Mouse (Mus musculus): Measurements from ENCODE around the gene Cks2. TPM values are rescaled to one million over a fixed set of nuclear protein-coding genes. Genes with fewer than 3 reads are reported as not detected.

Cks2 gene
- total RNA-seq, 2 experiments from 2014 or later = not detected

DNA sequence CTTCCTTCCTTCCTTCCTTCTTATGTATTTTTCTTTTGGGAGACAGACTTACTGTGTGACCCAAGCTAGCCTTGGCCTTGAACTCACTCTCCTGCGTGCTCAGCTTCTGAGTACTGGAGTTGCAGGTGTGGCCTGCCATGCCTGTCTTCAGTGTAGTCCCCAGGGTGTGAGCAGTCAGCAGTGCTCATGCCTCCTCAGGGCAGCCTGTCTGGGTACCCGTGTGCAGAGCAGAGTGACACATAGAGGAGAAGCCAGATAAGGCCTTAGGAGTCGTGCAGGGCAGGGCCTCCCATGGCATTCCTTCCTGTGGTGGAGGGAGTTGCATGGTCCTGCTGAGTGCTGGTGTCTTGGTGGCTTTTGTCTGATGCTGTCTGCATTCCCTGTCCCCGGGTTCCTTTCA lies 34.3 kb downstream of the Cks2 start:
- no peak for DNase-seq (ENCODE audit: low spot score)

DNA sequence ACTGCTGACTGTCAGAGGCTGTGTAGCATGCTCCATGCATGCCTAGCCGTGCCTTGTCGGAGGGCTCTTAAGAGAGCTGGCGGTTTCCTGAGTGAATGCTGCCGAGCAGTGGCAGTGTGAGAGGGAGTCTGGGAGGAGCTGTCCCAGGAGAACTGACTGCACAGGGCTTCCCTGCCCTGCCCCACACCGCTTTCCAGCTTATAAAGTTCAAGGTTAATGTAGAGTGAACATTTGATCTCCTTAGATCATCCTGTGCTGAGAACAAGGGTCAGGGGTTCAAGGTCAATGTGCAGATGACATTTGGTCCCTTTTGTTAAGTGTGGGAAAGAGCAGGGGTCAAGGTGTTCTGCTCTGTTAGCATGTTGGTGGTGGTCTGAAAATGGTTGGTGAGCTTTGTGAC lies 36.0 kb downstream of the Cks2 start:
- DNase-seq (ENCODE audit: low spot score) = no peak

DNA sequence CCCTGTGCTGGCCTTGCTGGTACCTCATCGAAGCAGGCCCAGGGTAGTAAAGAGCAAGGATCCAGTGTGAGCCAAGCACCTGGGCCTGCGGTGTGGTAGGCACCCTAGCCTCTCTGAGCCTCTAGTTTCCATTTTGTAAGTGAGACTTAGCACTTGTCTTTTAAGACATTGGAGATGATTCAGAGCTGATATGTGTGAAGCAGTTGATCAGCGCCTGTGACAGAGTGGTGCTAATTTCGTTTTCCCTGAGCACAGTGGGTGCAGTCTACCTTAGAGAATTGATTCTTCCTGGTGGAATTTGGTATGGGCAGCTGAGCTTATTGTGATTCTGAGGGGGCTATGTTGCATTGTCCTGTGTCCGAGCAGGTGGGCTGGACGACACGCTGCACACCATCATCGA lies 36.6 kb downstream of the Cks2 start:
- DNase-seq (ENCODE audit: low spot score) = no peak

DNA sequence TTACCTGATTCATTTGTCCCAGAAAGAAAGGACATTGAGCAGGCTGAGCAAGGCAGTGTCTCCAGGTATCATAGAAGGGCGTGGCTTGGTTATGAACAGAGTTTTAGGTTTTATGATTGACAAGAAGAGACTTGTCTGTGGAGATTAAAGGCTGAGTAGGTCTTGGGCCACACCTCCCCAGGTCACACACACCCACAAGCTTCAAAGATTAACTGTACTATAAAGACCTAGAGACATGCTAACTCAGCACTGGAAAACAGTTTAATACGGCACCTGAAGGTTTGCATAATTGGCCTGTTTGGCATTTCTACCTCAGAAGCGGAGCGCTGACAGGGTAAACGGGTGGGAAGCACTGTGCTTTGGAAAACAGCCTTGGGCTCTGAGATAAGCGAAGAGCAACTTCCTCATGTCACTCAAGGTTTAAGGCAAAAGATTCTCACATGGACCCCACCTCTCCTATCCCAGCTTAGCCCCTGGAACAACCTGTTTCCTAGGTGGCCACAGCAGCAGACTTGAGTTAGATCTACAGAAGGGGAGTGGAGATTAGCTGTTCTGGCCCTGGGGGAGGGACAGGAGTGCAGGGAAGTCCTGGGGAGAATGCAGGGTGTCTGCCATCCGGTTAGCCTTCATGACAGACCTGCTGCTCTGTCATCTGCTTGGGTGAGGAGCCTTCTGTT lies 40.4 kb downstream of the Cks2 start:
- DNase-seq (ENCODE audit: low spot score) = no peak

DNA sequence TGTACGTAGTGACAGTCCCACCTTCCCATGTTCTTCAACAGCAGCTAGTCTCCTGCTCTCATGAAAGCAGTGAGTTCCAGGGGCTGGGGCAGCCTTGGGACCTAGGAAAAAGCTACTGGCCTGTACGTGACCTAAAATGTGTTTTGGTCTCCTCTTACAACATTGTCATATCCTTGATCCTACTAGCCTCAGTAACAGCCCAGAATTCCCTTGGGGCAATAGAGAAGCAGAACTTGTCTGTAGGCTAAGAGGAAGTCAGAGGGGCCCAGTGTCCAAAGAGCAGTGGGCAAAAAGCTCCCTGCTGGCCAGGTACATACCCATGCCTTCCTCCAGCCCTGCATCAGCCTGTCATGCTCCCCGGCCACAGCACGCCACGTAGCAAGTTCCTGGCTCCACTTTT lies 41.9 kb downstream of the Cks2 start:
- no peak for DNase-seq (ENCODE audit: low spot score)

DNA sequence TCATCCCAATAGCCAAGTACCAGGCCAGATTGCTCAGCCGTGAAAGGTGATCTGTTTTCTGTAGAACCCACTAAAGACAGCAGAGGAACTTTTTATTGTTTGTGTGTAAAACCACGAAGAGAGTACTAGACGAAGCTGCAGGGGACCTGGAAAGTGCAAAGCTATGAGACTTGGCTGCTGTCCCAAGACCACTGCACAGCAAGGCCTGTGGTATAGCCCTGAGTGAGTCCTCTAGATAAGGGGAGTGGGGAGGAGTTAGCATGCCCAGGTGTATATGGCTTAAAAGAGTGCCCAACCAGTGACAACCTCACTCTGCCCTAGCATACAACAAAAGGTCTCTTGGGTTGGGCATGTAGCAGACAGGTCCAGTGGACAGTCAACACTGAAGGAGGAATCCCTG lies 43.7 kb downstream of the Cks2 start:
- DNase-seq (ENCODE audit: low spot score) = no peak

DNA sequence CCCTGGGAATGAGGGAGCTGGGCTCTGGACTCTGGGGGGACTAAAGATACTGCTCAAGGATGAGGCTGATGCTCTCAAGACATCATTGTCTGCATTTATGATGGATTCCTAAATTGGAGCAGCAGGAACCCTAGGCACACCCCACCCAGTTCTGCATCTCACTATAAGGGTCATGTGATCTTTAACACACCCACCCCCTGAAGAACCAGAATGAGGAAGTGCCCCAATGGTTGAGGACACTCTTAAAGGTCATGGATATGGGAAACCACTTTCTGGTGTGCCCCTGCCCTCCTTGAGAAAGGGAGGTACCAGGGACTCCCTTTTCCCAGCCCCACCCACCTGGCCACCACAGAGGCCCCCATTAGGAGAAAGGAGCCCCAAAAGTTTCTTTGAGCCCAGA lies 51.4 kb downstream of the Cks2 start:
- DNase-seq (ENCODE audit: low spot score) = no peak

DNA sequence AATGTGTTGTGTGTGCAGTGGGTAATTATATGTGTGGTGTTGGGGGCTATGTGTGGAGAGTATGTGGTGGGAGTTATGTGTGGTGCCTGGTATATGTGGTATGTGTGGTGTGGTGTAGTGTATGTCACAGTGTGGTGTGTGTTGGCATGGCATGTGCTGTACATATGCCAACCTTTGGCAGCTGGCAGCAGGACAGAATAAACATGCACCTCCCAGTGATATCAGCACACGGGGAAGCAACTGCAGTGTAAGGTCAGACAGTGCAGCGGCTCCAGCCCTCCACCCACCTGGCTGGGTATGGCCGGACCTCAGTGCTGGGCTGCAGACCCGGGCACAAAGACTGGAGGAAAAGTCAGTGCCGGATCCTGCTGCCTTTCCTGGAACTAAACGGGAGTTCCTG lies 52.4 kb downstream of the Cks2 start:
- DNase-seq (ENCODE audit: low spot score) = no peak

DNA sequence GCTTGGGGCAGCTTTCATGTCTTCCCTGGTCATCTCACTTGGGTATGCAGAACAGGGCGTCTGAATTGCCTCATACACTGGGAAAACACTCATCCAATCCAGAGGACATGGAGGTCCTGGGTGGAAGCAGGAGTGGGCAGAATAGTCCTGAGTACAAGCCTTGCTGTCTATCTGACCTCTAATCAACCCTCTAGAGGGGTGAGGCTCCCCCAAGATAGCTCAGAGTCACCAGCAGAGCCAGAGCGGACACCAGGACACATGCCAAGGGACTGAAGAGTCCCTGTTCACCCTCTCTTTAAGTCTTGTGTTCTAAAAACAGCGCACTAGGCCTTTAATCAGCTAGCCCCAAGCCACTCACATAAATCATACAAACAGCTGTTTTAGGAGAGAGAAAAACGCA lies 52.9 kb downstream of the Cks2 start:
- DNase-seq (ENCODE audit: low spot score) = peak; percentile 6

DNA sequence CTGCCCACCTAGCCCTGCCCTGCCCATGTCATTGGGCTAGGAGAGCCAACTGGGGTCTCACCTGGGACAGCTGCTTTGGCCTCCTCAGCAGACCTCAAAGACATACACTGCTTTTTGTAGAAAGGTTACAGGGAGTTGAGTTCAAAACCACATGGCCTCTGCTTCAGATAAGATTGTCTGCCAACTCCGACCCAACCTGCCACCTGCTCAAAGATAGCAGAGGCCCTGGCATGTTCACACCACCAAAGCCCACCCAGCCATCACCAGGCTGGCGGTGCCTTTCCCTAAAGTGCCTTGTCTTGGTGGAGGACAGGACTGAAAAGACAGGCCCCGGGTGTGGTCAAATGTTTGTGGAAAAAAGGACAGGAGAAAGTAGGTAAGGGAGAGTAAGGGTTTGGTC lies 53.3 kb downstream of the Cks2 start:
- DNase-seq (ENCODE audit: low spot score) = no peak

Other genes starting within 250 kb of the Cks2 start
- 1 to 10 TPM; 3.0 to 4.2 TPM for gene S1pr3, start 236.6 kb upstream of the Cks2 start, total RNA-seq (2021)
- 1 to 10 TPM in 1 of 2 experiments, under 1 TPM in 1; 0.59 to 1.0 TPM for gene Shc3, start 75.8 kb upstream of the Cks2 start, total RNA-seq (2021)
- gene Secisbp2, start 6.5 kb downstream of the Cks2 start, total RNA-seq (2021) = 10 to 100 TPM in 1 of 2 experiments, 1 to 10 TPM in 1; 8.8 to 10.5 TPM
- gene Sema4d, start 148.5 kb downstream of the Cks2 start, total RNA-seq (2021) = 100 to 1,000 TPM; 118 to 125 TPM
- gene Gadd45g, start 201.4 kb downstream of the Cks2 start, total RNA-seq (2021) = 100 to 1,000 TPM in 1 of 2 experiments, 10 to 100 TPM in 1; 43.0 to 114 TPM